Mouse (Mus musculus) liver, embryonic 14.5 days (tissue): Measurements from ENCODE around the gene Btbd16.

ENCODE experiments used
- CTCF ChIP-seq: IDR thresholded peaks from 2 replicates; pipeline ENCODE4 v1.5.1; 2016; ENCODE audit warnings: antibody characterized with exemption, low read depth, control low read depth
- EP300 ChIP-seq: IDR thresholded peaks from 2 replicates; pipeline ENCODE4 v1.6.1; 2016; ENCODE audit warnings: antibody characterized with exemption, low read depth

DNA sequence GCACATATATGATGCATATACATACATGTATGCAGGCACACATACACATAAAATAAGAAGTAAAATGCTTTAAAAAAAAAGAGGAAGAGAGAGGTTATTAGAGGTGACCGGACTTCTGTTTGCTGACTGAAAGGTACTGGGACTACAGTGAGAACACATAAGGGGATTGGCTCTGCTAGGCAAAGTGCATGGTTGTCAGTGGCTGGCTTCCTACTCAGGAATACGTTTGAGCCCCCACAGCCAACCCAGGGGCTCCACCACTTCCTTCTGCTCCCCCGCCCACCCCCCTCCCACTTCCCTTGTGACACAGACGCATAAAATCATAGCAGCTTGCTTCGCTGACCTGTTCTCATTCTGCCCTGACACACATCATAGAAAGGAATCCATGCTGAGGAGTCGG lies 84.1 kb downstream of the Btbd16 start:
- TF ChIP-seq CTCF (no peak), EP300 (no peak)
